Mouse (Mus musculus): ENCODE data around the gene Saa3.

- TF ChIP-seq CTCF (IDR thresholded peaks at IDR 0.05; ENCODE audit: low read depth, low read length): no peak
- no peak for TF ChIP-seq POLR2A (IDR thresholded peaks at IDR 0.05; ENCODE audit: extremely low read depth, insufficient read depth, low read length)
Measured at GRCm38 (mm10) chr7:46764672-46765071, 49.2 kb upstream of the Saa3 start.
